Mouse (Mus musculus) neural tube, embryonic 13.5 days (tissue): ENCODE results near the gene Ank3. TPM values are rescaled to one million over a fixed set of nuclear protein-coding genes. Genes with fewer than 3 reads are reported as not detected.
A peak's percentile ranks its signal among the peaks of the same experiment; 100 is the strongest.

Source experiments
- ATAC-seq: fragments of 200-750 bp; cut with Nextera tagmentation; 2 replicates; pipeline ENCODE4 v1.8.0; 2017; ENCODE audit warnings: low read depth, mild to moderate bottlenecking, moderate TSS enrichment, moderate library complexity
- H3K27ac ChIP-seq: fragments of 300-500 bp; sonication (generic); replicated peaks from 2 replicates; pipeline ENCODE4 v1.5.1; 2015; ENCODE audit warnings: moderate library complexity, mild to moderate bottlenecking, inconsistent platforms
- H3K27me3 ChIP-seq: fragments of 300-500 bp; sonication (generic); 2 replicates; pipeline ENCODE4 v1.6.1; 2015; ENCODE audit warnings: mild to moderate bottlenecking, inconsistent platforms
- H3K36me3 ChIP-seq: fragments of 300-500 bp; sonication (generic); 2 replicates; pipeline ENCODE4 v1.6.1; 2015; ENCODE audit warnings: mild to moderate bottlenecking, inconsistent platforms
- H3K4me1 ChIP-seq: fragments of 300-500 bp; sonication (generic); replicated peaks from 2 replicates; pipeline ENCODE4 v1.6.1; 2015; ENCODE audit warnings: inconsistent platforms
- H3K4me2 ChIP-seq: fragments of 300-500 bp; sonication (generic); 2 replicates; pipeline ENCODE4 v1.6.1; 2015; ENCODE audit warnings: inconsistent platforms, mild to moderate bottlenecking, moderate library complexity
- H3K4me3 ChIP-seq: fragments of 300-500 bp; sonication (generic); 2 replicates; pipeline ENCODE4 v1.5.1; 2015; ENCODE audit warnings: mild to moderate bottlenecking, inconsistent platforms
- H3K9ac ChIP-seq: fragments of 300-500 bp; sonication (generic); 2 replicates; pipeline ENCODE4 v1.6.1; 2015; ENCODE audit warnings: moderate library complexity, mild to moderate bottlenecking, inconsistent platforms
- H3K9me3 ChIP-seq: fragments of 300-500 bp; sonication (generic); 2 replicates; pipeline ENCODE4 v1.6.1; 2016; ENCODE audit warnings: inconsistent platforms
- WGBS: fragments of 180-500 bp; shearing (Covaris S2); methylation state at CpG from one replicate; pipeline ENCODE4 v1.1.7; 2015; 5-methylcytosine and 5-hydroxymethylcytosine counted together
- polyA plus RNA-seq: library from polyadenylated mRNA; unstranded; fragments of >200 nt; fragmentation: Nextera tagmentation; extraction: Ambion mirVana; gene quantifications from 2 replicates; pipeline ENCODE4 v1.2.1, GENCODE M21; 2015

The Ank3 gene
- polyA plus RNA-seq, 1 experiment from 2014 or later = 104 TPM

- H3K9ac ChIP-seq = no peak overlapping the region
- no peaks in the 10 kb centered on the region for H3K36me3 ChIP-seq
- H3K9me3 ChIP-seq = no peaks in the 10 kb centered on the region
- no peaks in the 10 kb centered on the region for H3K27me3 ChIP-seq
- peak overlapping the region; percentile 46 for H3K27ac ChIP-seq
- peaks cover 69% of the 10 kb centered on the region for H3K4me1 ChIP-seq
- no peak for ATAC-seq
- WGBS = 54% methylated on average over 8 of the region's 8 CpGs
- no peak overlapping the region for H3K4me2 ChIP-seq
- H3K4me3 ChIP-seq = no peak overlapping the region
Measured at GRCm38 (mm10) chr10:69569740-69570139, 171.2 kb downstream of the Ank3 start.

- peaks cover 77% of the 10 kb centered on the region for H3K4me1 ChIP-seq
- no peak overlapping the region for H3K9ac ChIP-seq
- H3K4me2 ChIP-seq = peak overlapping the region; percentile 45
- H3K9me3 ChIP-seq = no peaks in the 10 kb centered on the region
- peak overlapping the region; percentile 46 for H3K27ac ChIP-seq
- no peaks in the 10 kb centered on the region for H3K36me3 ChIP-seq
- peak overlapping the region; percentile 18; the same call in 1 of the 2 replicates for H3K4me3 ChIP-seq
- WGBS = 35% methylated on average over 18 of the region's 18 CpGs
- no peaks in the 10 kb centered on the region for H3K27me3 ChIP-seq
- ATAC-seq = no peak
Measured at GRCm38 (mm10) chr10:69570466-69571288, 172.1 kb downstream of the Ank3 start.

GRCm38 (mm10) chr10:69571422-69571821 is 172.8 kb downstream of the Ank3 start:
- no peaks in the 10 kb centered on the region for H3K27me3 ChIP-seq
- peak overlapping the region; percentile 18 for H3K4me3 ChIP-seq
- WGBS = under 1% methylated on average over 8 of the region's 8 CpGs
- peaks cover 82% of the 10 kb centered on the region for H3K4me1 ChIP-seq
- H3K9me3 ChIP-seq = no peaks in the 10 kb centered on the region
- 0 out of 2 replicates have a peak overlapping the region, but pooled peaks have one; percentile 43 for H3K9ac ChIP-seq
- no peaks in the 10 kb centered on the region for H3K36me3 ChIP-seq
- no peak overlapping the region for H3K27ac ChIP-seq
- H3K4me2 ChIP-seq = peak overlapping the region; percentile 45
- ATAC-seq = no peak

GRCm38 (mm10) chr10:69571972-69572371 is 173.4 kb downstream of the Ank3 start:
- H3K4me1 ChIP-seq = peaks cover 88% of the 10 kb centered on the region
- peak overlapping the region; percentile 45 for H3K4me2 ChIP-seq
- H3K9me3 ChIP-seq = no peaks in the 10 kb centered on the region
- 4% methylated on average over 9 of the region's 9 CpGs for WGBS
- no peak for ATAC-seq
- no peak overlapping the region; the same call in 1 of the 2 replicates for H3K27ac ChIP-seq
- no peaks in the 10 kb centered on the region for H3K36me3 ChIP-seq
- peak overlapping the region; percentile 18 for H3K4me3 ChIP-seq
- peak overlapping the region; percentile 43; the same call in 1 of the 2 replicates for H3K9ac ChIP-seq
- no peaks in the 10 kb centered on the region for H3K27me3 ChIP-seq

GRCm38 (mm10) chr10:69573054-69573453 is 174.5 kb downstream of the Ank3 start:
- WGBS = 19% methylated on average over 7 of the region's 7 CpGs
- no peak overlapping the region for H3K4me3 ChIP-seq
- H3K4me2 ChIP-seq = 0 out of 2 replicates have a peak overlapping the region, but pooled peaks have one; percentile 10
- no peak overlapping the region; the same call in 1 of the 2 replicates for H3K9ac ChIP-seq
- peaks cover 97% of the 10 kb centered on the region for H3K4me1 ChIP-seq
- peak; percentile 21; the same call in 1 of the 2 replicates for ATAC-seq
- H3K9me3 ChIP-seq = no peaks in the 10 kb centered on the region
- no peaks in the 10 kb centered on the region for H3K36me3 ChIP-seq
- H3K27ac ChIP-seq = peak overlapping the region; percentile 74
- no peaks in the 10 kb centered on the region for H3K27me3 ChIP-seq

GRCm38 (mm10) chr10:69573746-69574145 is 175.2 kb downstream of the Ank3 start:
- H3K9me3 ChIP-seq = no peaks in the 10 kb centered on the region
- peak overlapping the region; percentile 40 for H3K4me2 ChIP-seq
- H3K27ac ChIP-seq = peak overlapping the region; percentile 74
- H3K4me3 ChIP-seq = no peak overlapping the region
- H3K4me1 ChIP-seq = peaks cover 97% of the 10 kb centered on the region
- ATAC-seq = no peak
- peak overlapping the region; percentile 41 for H3K9ac ChIP-seq
- 6% methylated on average over 3 of the region's 3 CpGs for WGBS
- H3K27me3 ChIP-seq = no peaks in the 10 kb centered on the region
- no peaks in the 10 kb centered on the region for H3K36me3 ChIP-seq

GRCm38 (mm10) chr10:69574190-69574663 is 175.7 kb downstream of the Ank3 start:
- no peaks in the 10 kb centered on the region for H3K36me3 ChIP-seq
- no peak overlapping the region for H3K4me3 ChIP-seq
- peak overlapping the region; percentile 40 for H3K4me2 ChIP-seq
- peaks cover 95% of the 10 kb centered on the region for H3K4me1 ChIP-seq
- 1% methylated on average over 11 of the region's 11 CpGs for WGBS
- no peaks in the 10 kb centered on the region for H3K9me3 ChIP-seq
- H3K27ac ChIP-seq = peak overlapping the region; percentile 74
- H3K9ac ChIP-seq = peak overlapping the region; percentile 41; the same call in 1 of the 2 replicates
- 0 out of 2 replicates have a peak, but pooled peaks have one; percentile 26 for ATAC-seq
- H3K27me3 ChIP-seq = no peaks in the 10 kb centered on the region

- 29% methylated on average over 9 of the region's 9 CpGs for WGBS
- H3K27ac ChIP-seq = no peak overlapping the region; the same call in 1 of the 2 replicates
- H3K4me3 ChIP-seq = no peak overlapping the region
- H3K4me1 ChIP-seq = peaks cover 95% of the 10 kb centered on the region
- 0 out of 2 replicates have a peak overlapping the region, but pooled peaks have one; percentile 17 for H3K9ac ChIP-seq
- no peak for ATAC-seq
- H3K36me3 ChIP-seq = no peaks in the 10 kb centered on the region
- H3K4me2 ChIP-seq = no peak overlapping the region
- H3K27me3 ChIP-seq = no peaks in the 10 kb centered on the region
- H3K9me3 ChIP-seq = no peaks in the 10 kb centered on the region
Measured at GRCm38 (mm10) chr10:69574894-69575293, 176.3 kb downstream of the Ank3 start.

GRCm38 (mm10) chr10:69575451-69575850 is 176.9 kb downstream of the Ank3 start:
- Histone ChIP-seq H3K4me1 (peaks cover 90% of the 10 kb centered on the region), H3K9ac (no peak overlapping the region), H3K36me3 (no peaks in the 10 kb centered on the region), H3K27ac (no peak overlapping the region), H3K4me3 (no peak overlapping the region), H3K9me3 (no peaks in the 10 kb centered on the region), H3K27me3 (no peaks in the 10 kb centered on the region), H3K4me2 (no peak overlapping the region)
- no peak for ATAC-seq
- 70% methylated on average over 6 of the region's 6 CpGs for WGBS

- no peak overlapping the region for H3K4me3 ChIP-seq
- H3K4me1 ChIP-seq = peaks cover 82% of the 10 kb centered on the region
- WGBS = 88% methylated on average over 7 of the region's 7 CpGs
- no peaks in the 10 kb centered on the region for H3K9me3 ChIP-seq
- no peak for ATAC-seq
- 0 out of 2 replicates have a peak, but pooled peaks cover under 1% of the 10 kb centered on the region for H3K36me3 ChIP-seq
- H3K9ac ChIP-seq = no peak overlapping the region
- no peak overlapping the region for H3K27ac ChIP-seq
- no peak overlapping the region for H3K4me2 ChIP-seq
- no peaks in the 10 kb centered on the region for H3K27me3 ChIP-seq
Measured at GRCm38 (mm10) chr10:69576264-69576663, 177.7 kb downstream of the Ank3 start.

GRCm38 (mm10) chr10:69577061-69577728 is 178.6 kb downstream of the Ank3 start:
- no peaks in the 10 kb centered on the region for H3K27me3 ChIP-seq
- 0 out of 2 replicates have a peak, but pooled peaks cover 3% of the 10 kb centered on the region for H3K36me3 ChIP-seq
- ATAC-seq = no peak
- H3K4me1 ChIP-seq = peaks cover 72% of the 10 kb centered on the region
- H3K9ac ChIP-seq = no peak overlapping the region
- H3K4me2 ChIP-seq = no peak overlapping the region
- H3K27ac ChIP-seq = no peak overlapping the region
- no peaks in the 10 kb centered on the region for H3K9me3 ChIP-seq
- whole genome bisulfite sequencing = 83% methylated on average over 15 of the region's 15 CpGs
- H3K4me3 ChIP-seq = no peak overlapping the region

- 85% methylated on average over 7 of the region's 7 CpGs for WGBS
- Histone ChIP-seq H3K27me3 (no peaks in the 10 kb centered on the region), H3K36me3 (0 out of 2 replicates have a peak, but pooled peaks cover 3% of the 10 kb centered on the region), H3K4me2 (no peak overlapping the region), H3K9me3 (no peaks in the 10 kb centered on the region), H3K27ac (no peak overlapping the region), H3K4me3 (no peak overlapping the region), H3K9ac (no peak overlapping the region), H3K4me1 (peaks cover 67% of the 10 kb centered on the region)
- ATAC-seq = no peak
Measured at GRCm38 (mm10) chr10:69577729-69578061, 179.1 kb downstream of the Ank3 start.
